Mouse (Mus musculus): ENCODE measurements around the gene Men1.
A peak's percentile ranks its signal among the peaks of the same experiment; 100 is the strongest.
"Not testable (repeated sequence)": the region's sequence is repeated elsewhere in the genome, so short reads cannot be mapped to it uniquely, and the experiment has no call there.

The Men1 gene

DNA sequence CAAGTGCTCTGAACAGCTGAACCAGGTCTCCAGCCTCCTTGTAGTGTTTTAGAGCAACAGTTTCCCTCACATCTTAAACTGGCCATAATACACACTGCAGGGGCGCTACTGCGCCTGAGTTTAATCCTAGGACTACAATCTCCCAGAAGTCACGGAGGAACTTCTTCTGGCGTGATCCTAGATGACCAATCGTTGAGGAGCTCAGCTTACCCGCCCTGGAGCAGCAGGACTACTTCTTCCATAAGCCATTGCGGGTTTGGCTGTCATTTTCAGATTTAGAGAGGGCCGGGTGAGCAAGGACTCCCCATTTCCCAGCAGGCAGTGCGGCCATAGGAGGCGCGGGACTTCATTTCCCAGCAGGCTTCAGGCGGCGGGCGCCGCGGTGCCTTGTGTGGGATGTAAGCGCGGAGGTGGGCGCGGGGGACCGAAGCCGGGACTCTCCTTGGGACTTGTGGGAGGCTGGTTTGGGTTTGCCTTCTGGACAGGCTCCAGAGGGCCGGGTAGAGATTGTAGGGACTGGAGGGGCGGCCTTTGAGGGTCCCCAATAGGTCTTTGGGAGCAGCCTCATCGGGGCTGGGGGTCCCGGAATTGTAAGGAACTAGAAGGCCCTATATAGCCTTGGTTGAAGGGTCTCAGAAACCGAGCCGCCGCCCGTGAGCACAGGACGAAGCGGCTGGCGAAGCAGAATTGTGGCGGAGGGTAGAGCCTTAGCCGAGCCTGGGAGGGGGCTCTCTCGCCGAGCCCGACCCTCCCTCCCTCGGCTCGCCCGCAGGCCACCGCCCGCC, at the start of gene Men1:
Gene Men1 (plus strand): TSS at position 307 of the 785 bp plus-strand sequence.
- peak; percentile 90 for DNase-seq (ENCODE audit: low spot score)

DNA sequence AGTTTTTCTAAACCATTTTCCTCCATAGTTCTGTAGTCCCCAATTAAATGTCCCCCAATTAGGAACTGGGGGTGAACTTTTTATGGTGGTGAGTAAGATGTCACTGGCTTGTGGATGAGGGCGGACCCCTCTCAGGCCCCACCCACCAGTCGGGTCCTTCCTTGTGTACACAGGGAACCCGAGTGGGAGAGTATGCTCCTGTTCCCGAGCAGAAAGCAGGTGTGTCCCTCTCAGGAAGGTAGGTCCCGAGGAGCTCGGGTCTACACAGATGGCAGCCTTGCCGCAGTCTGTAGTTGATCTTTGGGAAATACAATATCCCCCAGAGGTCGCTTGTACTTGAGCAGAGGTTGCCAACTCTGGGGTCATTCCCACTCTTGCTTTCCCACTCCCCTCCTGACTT, 49.6 kb upstream of the Men1 start:
- no peak for DNase-seq (ENCODE audit: low spot score)

DNA sequence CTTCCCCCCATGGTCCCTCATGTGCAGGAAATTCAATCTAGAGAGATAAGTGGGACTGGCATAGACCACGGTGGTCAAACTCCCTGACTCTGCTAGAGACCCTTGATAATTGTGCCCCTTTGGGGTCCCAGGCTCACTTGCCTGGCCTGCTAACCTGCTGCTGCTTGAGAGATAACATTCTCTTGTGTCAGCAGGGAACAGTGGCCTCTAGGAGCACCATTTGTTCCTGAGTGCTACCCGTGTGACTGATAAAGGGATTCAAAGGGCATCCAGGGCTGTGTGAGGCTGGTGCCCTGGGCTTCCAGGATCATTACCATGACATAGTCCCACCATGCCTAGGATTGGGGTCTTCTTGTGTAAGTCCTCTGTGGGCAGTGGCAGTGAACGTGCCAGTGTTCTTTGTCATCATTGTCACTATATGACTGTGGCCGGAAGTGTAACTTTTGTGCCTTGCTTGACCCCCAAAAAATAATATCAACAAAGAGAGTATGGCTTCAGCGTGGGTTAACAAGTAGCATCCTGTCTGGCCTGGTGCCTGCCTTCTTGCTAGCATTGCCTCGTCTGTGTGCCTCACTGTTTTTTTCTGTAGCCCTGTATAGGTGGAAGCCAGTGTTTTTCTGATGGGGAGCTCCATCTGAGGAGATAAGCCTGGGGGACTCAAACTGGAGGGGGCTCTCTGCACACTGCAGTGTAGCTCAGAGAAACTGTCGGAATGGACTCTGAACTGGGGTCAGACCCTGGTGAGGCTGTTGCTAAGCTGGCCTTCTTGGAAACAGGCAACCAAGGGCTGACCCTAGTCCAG, 48.9 kb upstream of the Men1 start:
- no peak for DNase-seq (ENCODE audit: low spot score)

DNA sequence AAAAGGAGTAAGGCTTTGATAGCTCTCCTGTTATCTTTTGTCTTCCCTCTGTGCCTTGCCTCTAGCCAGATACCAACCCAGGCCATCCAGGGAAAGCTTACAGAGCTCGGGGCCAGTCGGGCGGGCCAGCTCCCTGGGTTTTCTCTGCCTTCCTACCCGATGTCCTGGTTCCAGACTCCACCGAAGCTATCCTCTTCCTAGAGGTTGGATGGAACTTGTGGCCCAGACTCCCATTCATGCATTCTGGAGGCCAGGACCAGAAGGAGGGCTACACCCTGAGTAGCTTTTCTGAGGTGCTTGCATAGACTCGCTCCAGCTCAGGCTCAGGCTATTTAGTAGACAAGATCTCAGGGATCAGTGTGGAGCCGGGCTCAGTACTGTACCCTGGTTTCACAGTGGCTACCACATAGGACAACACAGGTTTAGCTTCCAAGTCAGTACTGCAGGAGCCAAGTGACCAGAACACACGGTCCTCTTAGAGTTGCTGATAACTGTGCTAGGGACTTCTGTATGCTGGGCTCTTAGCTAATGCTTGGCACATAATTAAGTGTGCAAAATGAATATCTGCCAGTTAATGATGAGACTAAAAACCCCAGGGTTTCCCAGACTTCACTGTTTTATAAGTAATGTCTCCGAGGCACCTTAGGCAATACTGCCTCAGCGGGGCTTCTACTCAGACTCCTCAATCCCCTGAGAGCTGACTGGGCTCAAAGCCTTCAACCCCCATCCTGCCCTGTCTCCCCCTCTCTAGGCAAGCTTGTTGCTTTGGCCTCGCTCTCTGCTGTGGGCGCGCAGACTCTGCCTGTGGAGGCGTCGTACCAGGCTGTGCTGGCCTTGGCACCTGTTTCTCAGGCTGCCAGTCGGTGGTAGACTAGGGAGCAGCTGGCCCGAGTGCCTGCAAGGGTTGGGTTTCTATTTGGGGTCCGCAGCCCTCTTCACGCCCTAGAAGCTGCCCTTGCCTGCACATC, 48.1 kb upstream of the Men1 start:
- DNase-seq (ENCODE audit: low spot score) = peak; percentile 50

DNA sequence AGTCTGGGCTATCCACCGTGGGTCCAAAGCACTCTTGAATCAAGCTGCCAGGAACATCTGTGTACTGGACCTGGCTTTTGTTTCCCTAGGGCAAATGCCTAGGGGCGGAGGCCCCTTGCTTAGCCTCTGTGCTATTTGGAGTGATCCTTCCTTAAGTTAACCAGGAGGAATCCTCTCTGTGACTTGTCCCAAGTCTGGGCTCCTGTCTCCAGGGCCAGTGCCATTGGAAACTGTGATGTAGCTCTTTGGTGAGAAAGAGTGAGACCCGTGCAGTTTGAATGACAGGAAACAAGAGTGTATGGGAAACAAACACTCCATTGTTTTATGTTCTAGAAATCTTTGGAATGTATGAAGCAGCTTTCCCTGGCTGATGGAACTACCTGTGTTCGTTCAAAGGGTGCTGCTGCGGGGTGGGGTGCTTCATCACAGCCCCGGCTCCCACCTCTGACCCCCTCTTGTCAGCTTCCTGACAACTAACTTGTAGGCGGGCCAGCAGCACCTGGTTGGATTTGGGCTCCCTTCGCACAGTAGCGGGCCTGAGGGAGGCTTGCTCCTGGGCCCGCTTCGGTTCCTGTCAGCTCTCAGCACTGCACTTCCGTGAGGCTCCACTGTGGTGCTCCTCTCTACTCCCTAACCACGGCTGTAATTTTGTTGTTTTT, 46.4 kb upstream of the Men1 start:
- no peak for DNase-seq (ENCODE audit: low spot score)

DNA sequence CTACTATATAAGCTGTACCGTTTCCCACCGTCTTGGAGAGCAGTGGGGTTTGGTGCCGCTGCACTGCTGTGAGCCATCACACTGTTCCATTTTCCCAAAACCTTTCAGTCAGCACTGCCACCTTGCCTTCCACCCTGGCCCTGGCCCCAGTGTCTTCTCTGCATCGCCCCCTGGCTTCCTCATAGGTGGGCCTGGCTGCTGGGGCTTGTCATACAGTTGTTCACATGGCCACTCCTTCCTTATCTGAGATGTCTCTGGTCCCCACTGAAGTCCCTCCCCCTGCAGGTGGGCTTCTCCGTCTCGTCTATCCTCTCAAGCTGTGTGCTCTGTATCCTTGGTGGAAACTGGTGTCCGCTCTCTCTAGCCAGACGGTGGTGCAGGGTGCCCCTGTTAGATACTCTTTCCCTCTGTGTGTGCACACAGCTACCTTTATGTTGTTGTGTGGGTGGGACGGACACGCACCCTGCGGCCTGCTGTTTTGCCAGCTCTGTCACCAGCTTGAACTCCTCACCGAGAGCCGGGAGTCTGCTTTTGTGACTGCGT, 45.0 kb upstream of the Men1 start:
- DNase-seq (ENCODE audit: low spot score) = no peak

DNA sequence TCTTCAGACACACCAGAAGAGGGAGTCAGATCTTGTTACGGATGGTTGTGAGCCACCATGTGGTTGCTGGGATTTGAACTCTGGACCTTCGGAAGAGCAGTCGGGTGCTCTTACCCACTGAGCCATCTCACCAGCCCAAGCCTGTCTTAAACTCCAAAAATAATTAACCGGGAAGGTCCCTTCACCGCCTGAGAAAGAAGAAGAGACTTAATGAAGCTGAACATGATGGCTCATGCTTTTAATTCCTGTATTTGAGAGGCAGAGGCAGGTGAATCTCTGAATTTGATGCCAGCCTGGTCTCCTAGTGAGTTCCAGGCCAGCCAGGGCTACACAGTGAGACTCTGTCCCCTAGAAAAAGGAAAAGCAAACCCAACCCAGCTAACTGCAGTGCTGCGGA, 44.1 kb upstream of the Men1 start:
- DNase-seq (ENCODE audit: low spot score) = not testable (repeated sequence)

DNA sequence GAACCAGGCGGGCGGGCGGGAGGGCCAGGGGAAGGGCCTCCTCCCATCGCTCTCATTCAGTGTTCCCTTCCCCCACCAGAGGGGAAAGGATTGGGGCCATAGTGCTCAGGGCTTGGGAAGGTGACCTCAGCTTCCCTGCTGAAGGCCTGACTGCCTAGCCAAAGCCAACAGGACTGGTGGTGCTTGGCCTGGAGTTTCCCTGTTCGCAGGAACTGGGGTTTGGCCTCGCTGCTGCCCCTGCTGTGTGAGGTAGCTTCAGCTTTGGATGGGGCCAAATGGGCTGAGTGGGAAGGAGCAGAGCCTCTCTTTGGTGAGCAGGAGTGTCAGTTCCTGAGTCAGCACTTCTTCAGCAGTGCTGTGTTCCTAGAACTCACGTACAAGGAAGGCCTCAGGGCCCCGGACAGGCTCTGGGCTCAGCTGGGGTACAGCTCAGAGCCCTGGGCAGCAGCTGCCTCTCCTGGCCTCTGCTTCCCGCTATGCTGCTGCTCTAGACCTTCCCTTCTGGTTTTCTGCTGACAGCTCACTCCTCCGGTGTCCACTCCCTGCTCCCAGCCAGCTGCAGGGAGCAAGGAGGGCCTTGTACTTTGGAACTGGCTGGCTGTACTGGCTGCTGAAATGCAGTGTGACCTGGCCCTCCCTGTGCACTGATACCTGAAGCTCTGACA, 43.5 kb upstream of the Men1 start:
- DNase-seq (ENCODE audit: low spot score) = no peak

DNA sequence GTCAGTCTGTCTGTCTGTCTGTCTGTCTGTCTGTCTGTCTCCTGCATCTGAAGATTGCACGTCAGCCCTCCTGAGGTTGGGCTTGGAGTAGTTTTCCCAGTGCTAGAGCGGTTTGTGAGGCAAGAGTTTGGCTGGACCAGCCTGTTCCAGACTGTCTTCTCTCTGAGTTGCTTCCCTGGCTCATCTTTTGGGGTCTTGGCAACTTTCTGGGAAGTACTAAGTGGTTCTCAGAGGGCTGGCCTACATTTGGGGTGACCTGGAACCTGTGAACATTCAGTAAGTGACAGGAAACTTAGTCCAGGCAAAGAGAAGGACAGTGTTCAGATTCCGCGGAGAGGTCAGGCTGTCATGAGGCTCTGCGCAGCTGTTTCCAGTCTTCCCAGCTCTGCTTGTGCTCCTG, 42.5 kb upstream of the Men1 start:
- DNase-seq (ENCODE audit: low spot score) = no peak

DNA sequence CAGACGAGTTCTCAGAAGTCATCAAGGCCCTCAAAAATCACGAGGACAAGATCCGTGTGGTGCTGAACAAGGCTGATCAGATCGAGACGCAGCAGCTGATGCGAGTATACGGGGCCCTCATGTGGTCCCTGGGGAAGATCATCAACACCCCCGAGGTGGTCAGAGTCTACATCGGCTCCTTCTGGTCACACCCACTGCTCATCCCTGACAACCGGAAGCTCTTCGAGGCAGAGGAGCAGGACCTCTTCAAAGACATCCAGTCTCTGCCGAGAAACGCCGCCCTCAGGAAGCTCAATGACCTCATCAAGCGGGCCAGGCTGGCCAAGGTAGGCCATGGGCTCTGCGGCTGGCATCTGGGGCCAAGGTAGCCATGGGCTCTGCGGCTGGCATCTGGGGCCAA, 40.5 kb upstream of the Men1 start:
- no peak for DNase-seq (ENCODE audit: low spot score)

DNA sequence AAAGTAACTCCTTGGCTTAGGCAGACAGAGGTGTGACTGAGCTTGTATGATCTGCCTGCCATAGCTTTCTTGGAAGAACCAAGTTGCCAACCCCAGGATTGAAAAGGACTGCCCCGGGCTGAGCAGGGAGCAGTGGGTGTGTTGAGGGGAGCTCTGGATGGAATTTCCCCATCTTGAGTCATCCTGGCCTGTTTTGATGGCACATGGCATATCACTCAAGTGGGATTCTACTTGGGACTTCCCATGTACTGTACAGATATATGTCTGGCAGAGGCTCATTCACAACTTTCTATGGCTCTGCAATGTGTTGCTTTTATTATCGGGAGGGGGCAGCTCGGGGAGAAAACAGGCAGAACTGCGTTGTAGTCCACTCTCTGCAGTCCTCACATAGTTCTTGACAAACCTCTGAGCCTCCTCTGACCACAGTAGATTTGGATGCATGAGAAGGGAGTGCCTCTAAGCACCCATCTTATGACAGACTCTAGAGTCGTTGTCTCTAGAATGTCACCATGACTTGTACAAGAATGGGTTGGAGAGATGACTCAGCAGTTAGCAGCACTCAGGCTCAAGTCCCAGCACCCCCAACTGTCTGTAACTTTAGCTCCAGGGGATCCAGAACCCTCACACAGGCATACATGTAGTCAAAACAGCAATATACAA, 38.1 kb upstream of the Men1 start:
- no peak for DNase-seq (ENCODE audit: low spot score)

DNA sequence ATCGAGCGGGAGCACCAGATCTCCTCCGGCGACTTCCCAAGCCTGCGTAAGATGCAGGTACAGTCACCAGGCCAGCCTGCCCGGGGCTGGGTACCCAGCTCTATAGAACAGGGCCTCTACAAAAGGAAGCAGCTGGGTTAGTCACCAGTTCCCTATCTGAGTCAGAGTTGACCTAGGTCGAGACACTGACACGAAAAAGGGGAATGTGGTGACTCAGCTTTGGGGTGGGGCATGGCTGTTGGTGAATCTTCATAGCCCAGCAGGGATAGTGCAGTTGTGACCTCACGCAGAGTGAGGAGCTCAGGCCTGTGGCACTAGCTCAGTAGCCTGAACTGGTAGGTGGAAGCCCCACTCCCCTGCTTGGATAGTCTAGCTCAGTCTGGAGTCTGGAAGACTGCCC, 37.1 kb upstream of the Men1 start:
- DNase-seq (ENCODE audit: low spot score) = no peak

DNA sequence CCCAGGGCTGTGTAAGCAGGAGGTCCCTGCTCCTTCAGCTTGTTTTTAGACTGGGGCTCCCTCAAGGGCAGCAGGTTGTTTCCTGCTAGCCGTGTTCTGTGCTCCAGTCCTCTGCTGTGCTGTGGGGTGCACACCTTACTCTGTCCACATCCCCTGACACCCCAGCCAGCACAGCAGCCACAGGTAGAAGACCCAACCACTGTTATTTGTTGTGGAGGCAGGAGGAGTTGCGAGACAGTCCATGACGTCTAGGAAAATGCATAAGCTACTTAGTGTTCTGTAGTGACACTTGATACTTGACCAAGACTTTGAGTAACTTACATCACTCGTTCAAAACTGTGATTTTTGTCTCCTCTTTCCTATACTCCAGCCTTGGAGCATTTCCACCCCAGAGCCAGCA, 35.8 kb upstream of the Men1 start:
- no peak for DNase-seq (ENCODE audit: low spot score)

DNA sequence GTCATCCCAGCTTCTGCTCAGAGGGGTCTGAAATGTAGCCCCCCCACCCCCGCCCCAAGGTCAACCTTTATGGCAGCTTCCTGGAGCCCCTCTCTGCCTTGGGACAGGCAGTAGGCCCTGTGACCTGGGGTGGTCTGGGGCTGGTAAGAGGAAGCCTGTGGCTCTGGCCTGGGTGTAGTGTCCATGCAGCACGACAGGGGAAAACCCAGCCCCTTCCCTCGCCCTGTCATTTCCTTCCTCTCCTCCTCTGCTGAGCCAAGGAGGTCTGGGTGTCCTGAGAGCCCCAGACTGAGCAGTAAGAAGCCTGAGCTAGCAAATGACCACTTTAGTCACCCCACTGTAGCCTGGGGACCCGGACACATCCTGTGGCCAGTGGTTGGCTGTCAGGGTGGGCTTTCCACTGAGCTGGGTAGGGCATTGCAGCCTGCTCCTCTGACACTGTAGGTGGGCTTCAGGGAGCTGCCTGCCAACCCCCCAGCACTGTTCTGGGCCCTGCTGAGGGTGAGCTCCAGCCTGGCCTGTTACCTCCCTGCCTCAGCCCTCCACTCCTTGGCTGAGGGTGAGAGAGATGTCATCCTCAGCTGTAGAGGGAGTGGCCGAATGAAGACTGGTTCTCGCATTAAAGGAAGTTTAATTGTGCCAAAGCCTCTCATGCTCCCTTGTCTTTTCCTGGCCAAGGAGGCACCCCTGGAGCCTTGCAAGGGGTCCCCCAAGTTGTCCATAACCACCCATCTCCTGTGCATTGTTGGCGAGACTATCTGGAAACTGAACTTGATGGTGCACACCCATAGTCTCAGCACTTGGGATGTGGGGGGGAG, 35.1 kb upstream of the Men1 start:
- no peak for DNase-seq (ENCODE audit: low spot score)

DNA sequence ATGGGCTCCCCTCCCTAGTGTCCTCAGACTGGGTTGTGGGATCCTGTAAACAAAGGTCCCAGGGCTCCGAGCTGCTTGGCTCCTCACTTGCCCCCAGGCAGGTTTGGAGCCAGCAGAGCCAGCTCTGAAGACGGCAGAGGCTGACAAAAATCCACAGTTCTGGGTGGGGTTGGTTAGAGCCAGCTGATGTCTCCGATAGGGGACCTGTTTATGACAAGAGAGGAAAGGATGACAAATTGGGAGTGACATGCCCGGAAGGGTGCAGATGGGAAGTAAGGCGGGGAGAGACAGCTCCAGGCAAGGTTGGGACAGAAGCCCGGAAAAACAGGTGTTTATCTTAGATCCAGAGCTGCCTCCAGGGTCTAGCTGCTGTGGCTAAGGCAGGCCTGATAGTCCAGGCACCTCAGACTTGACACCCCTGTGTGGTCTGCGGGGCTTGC, 34.4 kb upstream of the Men1 start:
- DNase-seq (ENCODE audit: low spot score) = no peak

DNA sequence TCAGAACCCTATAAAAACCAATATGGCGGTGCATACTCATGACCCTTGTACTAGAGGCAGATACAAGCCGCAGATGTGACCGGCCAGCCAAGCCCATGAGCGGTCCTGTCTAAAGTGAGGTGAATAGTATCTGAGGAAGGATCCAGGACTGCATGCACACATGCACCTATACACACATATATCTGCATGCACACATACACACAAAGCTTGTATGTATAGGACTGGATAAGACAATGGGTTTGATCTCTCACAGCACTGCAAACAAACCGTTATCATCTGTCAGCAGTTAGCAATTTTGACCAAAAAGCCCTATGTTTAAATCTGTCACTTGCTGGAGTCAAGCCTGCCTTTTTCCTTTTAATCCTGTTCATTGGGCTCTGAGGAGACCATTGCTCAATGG, 32.7 kb upstream of the Men1 start:
- no peak for DNase-seq (ENCODE audit: low spot score)

DNA sequence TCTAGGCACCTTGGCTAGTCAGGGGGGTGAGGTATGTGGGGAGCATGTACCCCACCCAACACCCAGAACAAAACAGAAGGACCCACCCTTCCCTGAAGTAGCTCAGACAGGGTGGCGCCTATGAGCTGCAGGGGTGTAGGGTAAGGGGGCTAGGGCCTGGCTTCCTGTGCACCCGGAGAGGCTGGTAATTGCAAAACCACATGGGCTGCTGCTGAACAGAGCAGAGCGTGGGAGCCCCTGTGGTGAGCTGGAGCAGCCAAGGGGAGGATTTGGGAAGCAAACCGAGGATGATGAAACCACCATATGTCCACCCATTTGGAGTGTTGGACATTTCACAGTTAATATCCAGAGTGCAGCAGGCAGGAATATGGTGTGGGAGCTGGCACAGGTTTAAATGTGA, 32.3 kb upstream of the Men1 start:
- DNase-seq (ENCODE audit: low spot score) = no peak

DNA sequence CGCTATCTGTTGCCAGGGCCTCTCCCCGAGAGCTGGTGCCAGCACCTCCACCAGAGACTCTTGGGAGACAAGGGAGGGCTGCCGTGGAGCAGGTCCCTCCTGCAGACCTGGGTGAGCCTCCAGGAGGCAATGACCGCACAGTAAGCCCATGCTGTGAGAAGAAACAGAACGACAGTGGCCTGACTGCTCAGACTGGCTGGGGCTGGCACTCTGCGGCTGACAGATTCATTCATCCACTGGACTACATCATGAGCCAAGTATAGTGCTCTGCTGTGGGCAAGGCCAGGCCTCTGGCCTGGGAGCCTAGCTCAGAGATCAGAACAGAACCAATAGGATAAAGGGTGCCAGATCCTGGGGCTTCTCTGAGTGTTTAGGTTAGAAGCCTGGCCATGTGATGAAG, 30.9 kb upstream of the Men1 start:
- DNase-seq (ENCODE audit: low spot score) = no peak

DNA sequence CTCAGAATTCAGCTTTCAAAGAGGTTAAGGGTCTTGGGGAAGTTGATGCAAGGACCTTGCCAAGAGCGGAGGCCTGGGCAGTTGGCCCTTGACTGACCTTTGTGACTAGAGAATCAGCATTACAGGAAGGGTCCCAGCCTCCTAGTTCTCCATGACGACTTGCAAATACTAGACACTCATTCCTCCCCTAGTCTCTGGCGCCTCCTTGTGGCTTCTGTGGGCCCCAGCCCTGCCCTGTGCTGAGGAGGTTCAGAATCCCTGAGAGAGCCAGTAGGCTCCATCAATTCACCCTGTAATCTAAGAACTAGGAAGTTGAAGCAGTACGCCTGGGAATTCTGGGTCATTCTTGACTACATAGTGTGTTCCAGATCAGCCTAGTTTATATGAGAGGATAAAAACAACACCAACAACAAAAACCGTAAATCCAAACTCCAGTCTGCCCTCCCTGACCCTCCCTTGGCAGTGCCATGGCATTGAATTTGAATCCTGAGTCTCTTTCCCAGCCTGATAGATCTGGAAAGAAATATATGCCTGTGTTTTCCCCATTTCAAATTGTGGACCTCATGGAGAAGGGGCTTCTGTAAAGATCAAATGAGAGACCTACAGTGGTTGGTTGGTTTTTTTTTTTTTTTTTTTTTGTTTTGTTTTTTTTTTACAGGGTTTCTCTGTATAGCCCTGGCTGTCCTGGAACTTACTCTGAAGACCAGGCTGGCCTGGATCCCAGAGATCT, 29.8 kb upstream of the Men1 start:
- peak; percentile 88 for DNase-seq (ENCODE audit: low spot score)
